Mouse (Mus musculus) cerebellum, postnatal 14 days (tissue): ENCODE results near the gene Tmem169.

Experiments
- DNase-seq, 2 experiments: peaks; one replicate each; pipeline ENCODE4 v3.0.0; 2021; ENCODE audit warnings: mixed read lengths in 2 of 2

Tmem169 gene

GRCm38 (mm10) chr1:72334807-72335206 is 50.6 kb downstream of the Tmem169 start:
- DNase-seq = no peak

- no peak for DNase-seq
Measured at GRCm38 (mm10) chr1:72336780-72337179, 52.6 kb downstream of the Tmem169 start.

DNA sequence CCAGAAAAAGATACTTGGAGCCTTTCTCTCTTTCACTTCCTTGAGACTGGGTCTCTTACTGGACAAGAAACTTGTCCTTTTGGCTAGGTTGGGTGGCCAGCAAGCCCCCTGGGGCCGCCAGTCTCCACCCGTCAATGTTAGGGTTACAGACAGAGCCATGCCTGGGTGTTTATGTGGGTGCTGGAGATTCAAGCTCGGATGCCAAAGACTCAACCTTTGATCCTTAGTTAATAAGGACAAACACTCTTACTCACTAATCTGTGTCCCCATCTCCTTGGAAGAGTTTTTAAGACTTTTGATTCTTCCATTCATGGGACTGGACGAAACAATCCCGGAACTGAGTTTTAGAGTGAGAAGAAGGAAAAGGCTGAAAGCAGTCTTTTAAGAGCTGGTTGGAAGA is 54.2 kb downstream of the Tmem169 start:
- no peak for DNase-seq

GRCm38 (mm10) chr1:72347873-72348272 is 63.7 kb downstream of the Tmem169 start:
- no peak for DNase-seq
